Mouse (Mus musculus): ENCODE data around the gene Reep3. TPM values are rescaled to one million over a fixed set of nuclear protein-coding genes. Genes with fewer than 3 reads are reported as not detected.

The Reep3 gene
- total RNA-seq, 1 experiment from 2014 or later: 12.5 TPM

DNA sequence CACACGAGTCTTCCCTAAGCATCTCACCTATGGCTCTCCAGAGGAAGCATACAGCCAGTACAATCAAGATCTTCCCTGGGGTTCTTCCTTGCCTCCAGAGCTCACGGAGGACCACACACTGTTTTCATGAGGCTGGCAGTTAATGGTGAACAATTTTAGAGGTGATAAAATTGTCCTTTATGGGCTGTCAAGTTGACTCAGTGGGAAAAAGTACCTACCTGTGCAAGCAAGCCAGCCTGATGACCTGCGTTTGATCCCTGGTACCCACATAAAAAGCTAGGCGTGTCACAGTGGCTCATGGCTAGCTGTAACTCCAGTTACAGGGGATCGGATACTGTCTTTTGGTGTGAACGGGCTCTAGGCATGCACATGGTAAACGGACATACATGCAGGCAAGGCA, 10.8 kb downstream of the Reep3 start:
- ATAC-seq (replicated peaks; ENCODE audit: low read depth, poor library complexity, severe bottlenecking): no peak

DNA sequence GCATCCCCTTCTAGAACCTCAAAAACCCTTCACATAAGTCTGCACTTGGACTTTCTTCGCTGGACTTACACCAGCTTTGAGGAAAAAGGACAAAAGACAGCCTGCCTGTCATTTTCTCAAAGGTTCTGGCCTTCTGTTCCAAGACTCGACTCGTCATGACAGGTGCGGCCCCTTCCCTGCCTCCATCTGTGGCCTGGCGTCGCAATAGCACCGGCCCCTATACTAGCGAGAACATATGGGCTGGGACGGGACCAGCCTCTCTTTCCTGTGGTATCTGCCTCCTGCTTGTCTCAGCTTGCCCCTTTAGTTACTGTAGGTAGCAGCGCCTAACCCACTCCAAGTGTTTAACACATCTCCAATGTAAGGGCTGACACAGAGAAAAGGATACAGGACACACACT, 11.6 kb downstream of the Reep3 start:
- ATAC-seq (replicated peaks; ENCODE audit: low read depth, poor library complexity, severe bottlenecking): no peak

DNA sequence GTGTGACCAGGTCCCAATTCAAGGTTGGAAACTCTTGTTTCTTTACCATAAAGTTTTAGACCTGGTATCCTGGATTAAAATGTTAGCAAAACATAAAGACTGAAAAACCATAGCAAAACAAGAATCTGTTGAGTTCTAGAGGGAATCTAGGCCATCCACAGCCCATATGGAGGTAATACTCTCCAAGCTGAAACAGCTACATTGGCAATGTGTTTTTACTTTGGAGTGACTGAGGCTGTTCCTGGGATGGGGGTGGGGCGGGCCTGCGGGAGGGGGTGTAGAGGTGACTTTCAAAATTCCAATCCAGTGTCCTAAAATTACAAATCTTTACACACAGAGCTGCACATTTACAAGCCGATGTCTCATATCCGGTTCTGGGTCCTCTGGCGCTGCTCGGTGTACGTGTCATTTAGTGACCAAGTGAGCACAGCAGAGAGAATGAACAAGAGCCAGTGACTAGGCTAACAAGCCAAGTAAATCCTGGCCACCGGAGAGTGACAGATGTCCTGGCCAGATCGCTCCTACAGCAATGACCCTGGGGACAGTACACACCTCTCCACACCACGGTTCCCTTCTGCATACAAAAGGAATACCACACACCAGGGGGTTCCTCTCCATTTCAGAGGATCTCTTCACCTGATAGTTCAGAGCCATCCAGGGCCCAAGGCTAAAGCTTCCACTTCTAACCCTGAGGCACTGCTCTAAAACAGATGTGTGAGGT, 13.1 kb downstream of the Reep3 start:
- no peak for ATAC-seq (replicated peaks; ENCODE audit: low read depth, poor library complexity, severe bottlenecking)

DNA sequence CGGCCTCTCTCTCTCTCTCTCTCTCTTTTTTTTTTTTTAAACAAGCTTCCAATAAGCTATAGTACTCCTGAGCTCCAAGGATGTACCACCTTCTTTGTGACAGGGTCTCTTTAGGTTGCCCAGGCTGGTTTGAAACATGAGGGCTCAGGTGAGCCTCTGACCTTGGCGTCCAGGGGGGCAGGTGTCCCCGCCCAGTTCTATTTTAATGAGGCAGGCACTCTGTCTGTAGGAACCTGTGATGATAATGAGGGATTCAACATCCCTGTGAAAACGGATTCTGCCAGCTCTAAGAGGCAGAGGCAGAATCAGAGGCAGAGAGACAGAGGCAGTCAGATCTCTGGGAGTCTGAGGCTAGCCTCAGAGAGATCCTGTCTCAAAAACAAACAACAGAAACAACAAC, 14.2 kb downstream of the Reep3 start:
- ATAC-seq (replicated peaks; ENCODE audit: low read depth, poor library complexity, severe bottlenecking): no peak

DNA sequence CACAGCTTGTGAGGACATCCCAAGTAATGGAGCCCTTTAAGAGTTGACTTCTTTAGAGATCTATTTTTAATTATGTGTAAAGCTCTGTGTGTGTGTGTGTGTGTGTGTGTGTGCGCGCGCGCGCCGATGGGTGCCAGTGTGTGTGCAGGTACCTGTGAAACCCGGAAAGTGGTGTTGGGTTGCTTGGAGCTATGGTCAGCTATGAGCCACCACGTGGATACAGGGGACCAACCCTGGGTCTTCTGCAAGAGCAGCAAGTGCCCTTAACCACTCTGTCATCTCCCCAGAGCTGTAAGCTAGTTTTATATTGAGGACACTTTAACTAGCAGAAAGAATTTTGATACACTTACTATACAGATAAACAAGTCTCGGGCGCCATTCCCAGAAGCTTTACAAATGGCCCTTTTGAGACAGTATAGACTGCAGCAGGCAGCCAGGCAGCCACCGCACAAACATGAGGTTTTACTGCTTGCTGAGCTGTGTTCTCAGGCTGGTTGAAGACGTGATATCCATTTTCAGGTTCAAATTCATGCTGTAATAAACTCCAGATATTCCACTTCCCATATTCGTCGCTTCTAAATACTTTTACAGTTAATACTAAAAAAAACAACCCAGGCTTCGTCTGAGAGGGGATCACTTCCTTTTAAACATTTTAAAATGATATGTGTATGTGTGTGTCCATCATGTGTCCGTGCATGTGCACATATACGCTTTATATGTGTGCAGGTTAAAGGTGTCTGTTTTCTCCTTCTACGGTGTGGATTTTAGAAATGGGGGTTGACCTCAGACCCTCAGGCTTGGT, 15.3 kb downstream of the Reep3 start:
- 0 out of 2 replicates have a peak, but pooled peaks have one; percentile 24 for ATAC-seq (replicated peaks; ENCODE audit: low read depth, poor library complexity, severe bottlenecking)

GRCm38 (mm10) chr10:67079030-67079429, 17.7 kb downstream of the Reep3 start:
- no peak for ATAC-seq (replicated peaks; ENCODE audit: low read depth, poor library complexity, severe bottlenecking)

- ATAC-seq (replicated peaks; ENCODE audit: low read depth, poor library complexity, severe bottlenecking): no peak
Observed at GRCm38 (mm10) chr10:67075931-67076878, 20.5 kb downstream of the Reep3 start.

DNA sequence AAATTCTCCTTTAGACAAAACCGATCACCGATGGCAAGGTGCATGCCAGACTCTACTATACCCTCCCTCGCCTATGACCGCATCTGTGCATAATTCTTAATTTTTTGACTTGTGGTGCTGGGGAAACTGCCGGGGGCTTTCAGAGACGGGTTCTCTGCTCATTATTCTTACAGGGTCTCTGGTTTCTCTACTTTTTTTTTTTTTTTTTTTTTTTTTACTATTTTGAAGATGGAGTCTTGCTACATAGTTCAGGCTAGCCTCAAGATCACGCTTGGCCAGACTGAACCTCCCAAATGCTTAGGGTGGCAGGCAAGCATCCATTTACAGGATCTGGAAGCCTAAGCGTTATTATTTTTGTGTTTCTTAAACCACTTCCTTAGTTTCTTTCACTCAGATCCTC, 23.2 kb downstream of the Reep3 start:
- ATAC-seq (replicated peaks; ENCODE audit: low read depth, poor library complexity, severe bottlenecking): no peak

DNA sequence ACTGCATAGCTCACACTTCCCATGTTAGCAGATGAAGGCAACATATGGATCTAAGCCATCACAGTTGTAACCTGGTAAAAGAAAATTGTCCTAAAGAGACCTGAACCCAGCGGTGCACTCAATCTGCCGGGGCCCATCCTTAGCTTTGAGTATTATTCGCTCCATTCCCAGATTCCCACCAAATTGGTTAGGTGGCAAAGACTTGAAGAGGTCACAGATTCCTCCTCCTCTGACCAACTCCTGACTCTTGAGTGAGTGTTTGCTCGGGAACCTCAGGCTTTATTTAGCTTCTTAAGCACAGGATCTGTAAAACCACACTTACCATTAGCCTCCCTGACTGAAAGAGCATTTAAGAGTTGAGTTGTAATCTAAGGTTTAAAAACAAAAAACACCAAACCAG, 24.1 kb downstream of the Reep3 start:
- no peak for ATAC-seq (replicated peaks; ENCODE audit: low read depth, poor library complexity, severe bottlenecking)

DNA sequence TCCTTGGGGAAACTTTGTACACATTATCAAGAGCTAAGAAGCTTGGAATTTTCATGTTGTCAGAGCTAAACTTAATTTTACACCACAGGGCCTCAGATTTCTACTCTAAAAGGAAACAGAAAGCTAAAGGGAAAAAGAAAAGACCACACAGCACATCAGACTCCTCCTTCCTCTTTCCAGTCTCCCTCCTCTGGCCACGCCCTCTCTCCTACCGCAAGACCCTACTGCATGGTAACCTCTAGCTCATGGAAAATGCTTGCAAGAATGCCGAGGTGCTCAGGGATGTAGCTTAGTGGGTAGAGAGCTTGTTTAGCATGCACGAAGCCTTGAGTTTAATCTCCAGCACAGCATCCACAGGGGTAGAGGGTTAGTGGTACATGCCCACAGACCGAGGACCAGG, 24.9 kb downstream of the Reep3 start:
- peak; percentile 84 for ATAC-seq (replicated peaks; ENCODE audit: low read depth, poor library complexity, severe bottlenecking)

- ATAC-seq (replicated peaks; ENCODE audit: low read depth, poor library complexity, severe bottlenecking): no peak
Observed at GRCm38 (mm10) chr10:67071389-67071788, 25.4 kb downstream of the Reep3 start.

GRCm38 (mm10) chr10:67069013-67069412, 27.7 kb downstream of the Reep3 start:
- ATAC-seq (replicated peaks; ENCODE audit: low read depth, poor library complexity, severe bottlenecking): peak; percentile 84

DNA sequence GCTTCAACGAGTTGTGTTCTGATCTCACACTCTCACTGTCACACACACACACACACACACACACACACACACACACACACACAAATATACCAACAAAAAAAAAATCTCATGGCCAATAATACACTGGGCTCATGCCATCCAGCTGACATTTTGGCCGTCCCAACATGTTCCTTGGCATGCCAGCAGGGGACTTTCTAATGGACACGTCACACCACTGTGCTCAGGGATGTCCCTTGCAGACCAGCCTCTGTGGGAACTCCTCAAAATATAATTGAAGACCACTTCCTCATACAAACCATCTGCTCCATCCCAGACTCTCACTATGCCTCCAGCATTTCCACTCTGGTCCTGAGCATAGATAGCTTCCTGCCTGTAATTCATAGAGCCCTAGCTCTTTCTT, 30.3 kb downstream of the Reep3 start:
- peak; percentile 52 for ATAC-seq (replicated peaks; ENCODE audit: low read depth, poor library complexity, severe bottlenecking)

GRCm38 (mm10) chr10:67065927-67066326, 30.8 kb downstream of the Reep3 start:
- no peak for ATAC-seq (replicated peaks; ENCODE audit: low read depth, poor library complexity, severe bottlenecking)

DNA sequence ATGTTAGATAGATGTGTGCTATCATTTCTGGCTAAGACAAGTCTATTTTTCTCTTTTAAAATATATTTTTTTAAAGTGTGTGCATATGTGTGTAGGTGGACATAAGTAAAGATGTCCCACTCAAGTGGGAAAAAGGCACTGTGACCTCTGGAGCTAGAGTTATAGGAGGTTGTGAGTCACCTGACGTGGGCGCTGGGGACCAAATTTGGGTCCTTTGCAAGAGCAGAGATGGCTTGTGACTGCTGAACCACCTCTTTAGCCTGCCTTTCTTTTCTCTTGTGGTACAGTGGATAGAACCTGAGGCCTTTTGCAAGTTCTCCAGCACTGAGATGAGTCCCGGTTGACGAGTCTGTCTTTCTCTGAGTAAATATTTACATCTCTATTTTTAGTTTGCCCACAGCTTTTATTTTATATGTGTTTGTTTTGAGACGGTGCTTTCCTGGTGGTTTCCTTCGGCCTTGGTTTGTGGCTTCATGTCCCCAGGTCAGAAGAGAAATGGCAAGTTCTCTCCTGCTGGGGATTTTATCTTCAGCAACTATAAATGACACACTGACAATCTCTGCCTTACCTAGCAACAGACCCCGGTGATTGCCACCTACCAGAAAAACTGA, 31.4 kb downstream of the Reep3 start:
- no peak for ATAC-seq (replicated peaks; ENCODE audit: low read depth, poor library complexity, severe bottlenecking)

GRCm38 (mm10) chr10:67061823-67062222, 34.9 kb downstream of the Reep3 start:
- no peak for ATAC-seq (replicated peaks; ENCODE audit: low read depth, poor library complexity, severe bottlenecking)

DNA sequence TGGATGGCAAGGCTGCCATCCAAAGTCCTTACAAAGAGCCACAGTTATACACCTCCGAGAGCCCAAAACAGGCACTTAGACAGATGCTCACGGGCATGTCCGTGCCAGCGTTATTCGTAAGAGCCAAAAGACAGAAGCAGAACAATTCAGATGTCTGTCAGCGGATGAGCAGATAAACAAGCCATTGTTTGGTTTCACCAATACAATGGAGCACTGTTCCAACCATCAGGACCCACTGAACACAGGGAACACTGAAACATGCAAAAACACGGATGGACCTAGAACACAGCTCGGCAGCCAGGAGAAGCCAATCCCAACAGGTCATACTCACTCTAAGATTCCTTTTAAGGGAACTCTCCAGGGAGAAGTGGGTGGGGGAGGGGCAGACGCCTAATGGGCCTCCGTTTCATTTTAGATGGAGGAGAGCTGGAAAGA, 35.4 kb downstream of the Reep3 start:
- ATAC-seq (replicated peaks; ENCODE audit: low read depth, poor library complexity, severe bottlenecking): no peak

DNA sequence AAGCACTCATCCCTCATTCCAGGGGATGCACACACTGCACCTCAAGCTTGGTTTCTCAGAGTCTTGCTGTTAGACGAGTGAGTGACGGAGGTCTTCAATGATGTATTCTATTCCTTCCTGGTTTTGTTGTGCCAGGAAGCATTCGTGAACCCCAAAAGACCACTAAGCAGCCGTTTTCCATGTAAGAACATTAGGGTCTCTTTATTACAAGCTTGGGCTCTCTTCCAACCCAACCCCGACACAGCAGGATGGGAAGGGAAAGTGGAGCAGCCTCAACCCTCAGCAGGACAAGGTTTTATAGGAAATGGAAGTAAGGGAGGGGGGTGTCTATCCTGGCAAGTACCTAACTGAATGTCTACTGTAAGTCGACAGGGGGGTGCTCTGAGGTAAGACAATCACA, 38.0 kb downstream of the Reep3 start:
- ATAC-seq (replicated peaks; ENCODE audit: low read depth, poor library complexity, severe bottlenecking): no peak

GRCm38 (mm10) chr10:67058297-67058696, 38.4 kb downstream of the Reep3 start:
- ATAC-seq (replicated peaks; ENCODE audit: low read depth, poor library complexity, severe bottlenecking): no peak

DNA sequence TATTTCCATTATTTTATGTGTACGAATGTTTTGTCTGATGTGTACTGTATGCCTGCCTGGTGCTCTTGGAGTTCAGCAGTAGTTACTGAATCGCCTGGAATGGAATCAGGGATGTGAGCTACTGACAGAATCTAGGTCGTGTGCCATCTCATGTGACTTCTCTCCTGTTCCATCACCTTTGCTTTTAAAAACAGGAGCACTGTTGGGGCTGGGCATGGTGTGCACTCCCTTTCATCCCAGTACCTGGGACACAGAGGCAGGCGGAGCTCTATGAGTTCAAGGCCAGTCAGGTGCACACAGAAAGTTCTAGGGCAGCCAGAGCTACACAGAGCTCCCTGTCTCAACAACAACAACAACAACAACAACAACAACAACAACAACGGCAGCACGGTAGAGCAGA, 39.0 kb downstream of the Reep3 start:
- ATAC-seq (replicated peaks; ENCODE audit: low read depth, poor library complexity, severe bottlenecking): no peak
